Mouse (Mus musculus) thymus, postnatal 0 days (tissue): ENCODE results near the gene Fgf23. TPM values are rescaled to one million over a fixed set of nuclear protein-coding genes. Genes with fewer than 3 reads are reported as not detected.

Experiments
- DNase-seq: peaks from one replicate; pipeline ENCODE4 v3.0.0-alpha.2; 2015; ENCODE audit warnings: low spot score
- polyA plus RNA-seq: library from polyadenylated mRNA; unstranded; fragments of >200 nt; fragmentation: Nextera tagmentation; extraction: Ambion mirVana; gene quantifications from 2 replicates; pipeline ENCODE4 v1.2.1, GENCODE M21; 2015

Fgf23 gene
- polyA plus RNA-seq, 1 experiment from 2014 or later: 0.20 TPM

- DNase-seq: peak; percentile 94
These were observed 36.8 kb downstream of the Fgf23 start, which contains the start of gene Tigar for GRCm38 (mm10) chr6:127109402-127109930. Gene Tigar, minus strand, starts transcription at chr6:127109557.

- DNase-seq: no peak
These were observed 42.2 kb downstream of the Fgf23 start for GRCm38 (mm10) chr6:127114753-127115456.

GRCm38 (mm10) chr6:127122221-127122806 is 49.6 kb downstream of the Fgf23 start:
- no peak for DNase-seq

GRCm38 (mm10) chr6:127122996-127123395 is 50.3 kb downstream of the Fgf23 start:
- no peak for DNase-seq

GRCm38 (mm10) chr6:127123506-127123905 is 50.8 kb downstream of the Fgf23 start:
- no peak for DNase-seq

GRCm38 (mm10) chr6:127129659-127130058 is 57.0 kb downstream of the Fgf23 start:
- no peak for DNase-seq

GRCm38 (mm10) chr6:127130377-127130776 is 57.7 kb downstream of the Fgf23 start:
- DNase-seq: no peak

Other genes with a start within 250 kb of the Fgf23 start
- 218 and 220 TPM in 2 replicates for gene Ndufa9, start 223.8 kb upstream of the Fgf23 start, polyA plus RNA-seq
- not detected in 2 replicates for gene Akap3, start 219.8 kb upstream of the Fgf23 start, polyA plus RNA-seq
- gene Dyrk4, start 151.1 kb upstream of the Fgf23 start, polyA plus RNA-seq: 2.6 and 2.9 TPM in 2 replicates
- 65.6 and 69.6 TPM in 2 replicates for gene Rad51ap1, start 133.3 kb upstream of the Fgf23 start, polyA plus RNA-seq
- gene D6Wsu163e, start 132.9 kb upstream of the Fgf23 start, polyA plus RNA-seq: 20.9 and 21.4 TPM in 2 replicates
- gene Fgf6, start 57.3 kb upstream of the Fgf23 start, polyA plus RNA-seq: not detected in 2 replicates
- gene Tigar, start 36.7 kb downstream of the Fgf23 start, polyA plus RNA-seq: 3.0 and 3.2 TPM in 2 replicates
- gene Ccnd2, start 79.3 kb downstream of the Fgf23 start, polyA plus RNA-seq: 279 and 280 TPM in 2 replicates